Comparison of ENCODE assay signal across 16 mouse cellular contexts in the genomic region with DNA sequence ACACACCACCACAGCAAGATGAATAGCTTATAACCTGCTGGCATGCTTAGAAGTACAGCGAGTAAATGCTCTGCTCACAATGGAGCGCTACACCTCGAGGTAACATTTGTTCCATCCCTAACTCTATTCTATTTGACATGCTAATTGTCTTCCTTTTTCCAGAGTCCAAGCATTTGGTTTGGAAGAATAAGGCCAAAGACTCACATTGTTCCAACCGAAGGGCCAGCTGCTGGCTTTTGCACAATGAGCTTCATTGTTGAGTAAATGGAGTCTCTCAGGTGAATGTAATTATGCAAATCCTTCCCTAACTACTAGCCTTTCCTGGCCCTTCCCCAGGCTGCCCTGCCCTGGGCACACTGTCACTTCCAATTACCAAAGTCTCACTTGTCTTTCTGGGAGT. TPM values are rescaled to one million over a fixed set of nuclear protein-coding genes. Genes with fewer than 3 reads are reported as not detected.
DNase-seq lines count a peak whose midpoint lies in the region; ATAC-seq and TF ChIP-seq lines count a peak whose summit lies in the region.
"Had no signal": no experiment of that assay in that cellular context is flagged by ENCODE, and none has a peak within 500 bp of the region (broad histone marks: within the 10 kb centered on the region; RNA-seq: fewer than 3 reads in every experiment).

No protein-coding gene starts in this region.

- H3K4me2 ChIP-seq in CH12.LX (ENCODE audit: insufficient read depth, low read depth, poor library complexity, severe bottlenecking), result no peak overlapping the region
- H3K4me2 ChIP-seq in intestine, postnatal 0 days (replicated peaks; ENCODE audit: low read depth), result no peak overlapping the region
- H3K4me2 ChIP-seq: liver, embryonic 12.5 days had no signal

- TF ChIP-seq RAD21 in CH12.LX (IDR thresholded peaks at IDR 0.05; ENCODE audit: low read depth, low read length), result no peak

- no peak for TF ChIP-seq CTCF in CH12.LX (conservative IDR thresholded peaks at IDR 0.05 in 1 of 2, IDR thresholded peaks at IDR 0.05 in 1 of 2; ENCODE audit: low read depth in 2 of 2, low read length in 2 of 2)
- TF ChIP-seq CTCF in ES-Bruce4 (IDR thresholded peaks at IDR 0.05; ENCODE audit: low read depth, low read length), result no peak
- no peak for TF ChIP-seq CTCF in intestine, postnatal 0 days (IDR thresholded peaks at IDR 0.05; ENCODE audit: low read depth)

- H3K4me1 ChIP-seq in CH12.LX (ENCODE audit: control insufficient read depth in 1 of 2, insufficient read depth in 2 of 2), result peaks cover 38 to 62% of the 10 kb centered on the region in 2 experiments
- peaks cover 6% of the 10 kb centered on the region for H3K4me1 ChIP-seq in ES-Bruce4 (ENCODE audit: control insufficient read depth, insufficient read depth, low read length)
- H3K4me1 ChIP-seq in embryonic facial prominence, embryonic 10.5 days, result peaks cover 23% of the 10 kb centered on the region
- no peaks in the 10 kb centered on the region for H3K4me1 ChIP-seq in intestine, postnatal 0 days (replicated peaks; ENCODE audit: control insufficient read depth, insufficient read depth, low read length)
- H3K4me1 ChIP-seq: liver, embryonic 12.5 days had no signal

- H3K9ac ChIP-seq in CH12.LX (ENCODE audit: insufficient read depth, low read depth) (0 out of 2 replicates have a peak overlapping the region, but pooled peaks have one; percentile 20), ES-Bruce4 (ENCODE audit: low read depth, poor library complexity, severe bottlenecking) (no peak overlapping the region)
- H3K9ac ChIP-seq in intestine, postnatal 0 days (ENCODE audit: low read depth, low read length), result no peak overlapping the region
- H3K9ac ChIP-seq: liver, embryonic 12.5 days had no signal

- H3K27me3 ChIP-seq in CH12.LX (replicated peaks) (no peaks in the 10 kb centered on the region), ES-Bruce4 (ENCODE audit: control insufficient read depth, insufficient read depth, low read length, poor library complexity, severe bottlenecking) (no peaks in the 10 kb centered on the region)
- peaks cover 33% of the 10 kb centered on the region for H3K27me3 ChIP-seq in embryonic facial prominence, embryonic 10.5 days (replicated peaks; ENCODE audit: low read depth, poor library complexity, severe bottlenecking)
- H3K27me3 ChIP-seq in intestine, postnatal 0 days (replicated peaks; ENCODE audit: control insufficient read depth, insufficient read depth, low read length), result no peaks in the 10 kb centered on the region

- no peak for DNase-seq in CH12.LX (ENCODE audit: extremely low read depth)
- peak; percentile 51 for DNase-seq in embryonic facial prominence, embryonic 10.5 days (ENCODE audit: low spot score)
- no peak for DNase-seq in spleen, postnatal 4 days (ENCODE audit: low spot score in 2 of 2)
- DNase-seq in cerebellum, postnatal 4 days (ENCODE audit: low spot score in 2 of 2), result no peak
- no peak for DNase-seq in yolk sac, embryonic 10.5 days (ENCODE audit: low spot score)
- DNase-seq: cerebellum, postnatal 14 days; gastrocnemius, postnatal 25 days; kidney, adult 18-20 months; kidney, postnatal 4 days; lung, postnatal 36 days; right cerebral cortex, adult 18-20 months; thymus, postnatal 25 days had no signal

- H3K36me3 ChIP-seq in CH12.LX (replicated peaks in 1 of 2; ENCODE audit: control insufficient read depth in 1 of 2, insufficient read depth in 1 of 2, low read length in 1 of 2), result no peaks in the 10 kb centered on the region
- H3K36me3 ChIP-seq in ES-Bruce4 (ENCODE audit: control insufficient read depth, insufficient read depth, low read length, poor library complexity, severe bottlenecking), result no peaks in the 10 kb centered on the region
- H3K36me3 ChIP-seq in embryonic facial prominence, embryonic 10.5 days (replicated peaks), result no peaks in the 10 kb centered on the region
- H3K36me3 ChIP-seq in intestine, postnatal 0 days (ENCODE audit: control insufficient read depth, insufficient read depth), result no peaks in the 10 kb centered on the region
- H3K36me3 ChIP-seq: G1E; liver, embryonic 12.5 days had no signal

- no peaks in the 10 kb centered on the region for H3K79me2 ChIP-seq in CH12.LX (replicated peaks; ENCODE audit: control insufficient read depth, extremely low read depth, insufficient read depth, poor library complexity, severe bottlenecking)

- H3K4me3 ChIP-seq in CH12.LX (replicated peaks in 1 of 3; ENCODE audit: low read depth in 2 of 3, low read length in 2 of 3, poor library complexity in 1 of 3) (no peak overlapping the region), ES-Bruce4 (ENCODE audit: low read depth, low read length) (no peak overlapping the region)
- no peak overlapping the region for H3K4me3 ChIP-seq in embryonic facial prominence, embryonic 10.5 days
- H3K4me3 ChIP-seq in intestine, postnatal 0 days (ENCODE audit: low read depth, low read length), result no peak overlapping the region
- H3K4me3 ChIP-seq: liver, embryonic 12.5 days had no signal

- in situ Hi-C loops in CH12.LX (cut with MboI; ENCODE audit: low pct_ligation_motif_present, low pct_unique_long_range_greater_than_20kb, low sequenced_read_pairs), result no loop called here

- H3K9me3 ChIP-seq in CH12.LX (replicated peaks; ENCODE audit: low read length) (peaks cover 3% of the 10 kb centered on the region), ES-Bruce4 (replicated peaks; ENCODE audit: control insufficient read depth, insufficient read depth, low read length, poor library complexity, severe bottlenecking) (peaks cover 3% of the 10 kb centered on the region)
- H3K9me3 ChIP-seq in embryonic facial prominence, embryonic 10.5 days, result peaks cover 2% of the 10 kb centered on the region; the same call in 1 of the 2 replicates
- no peaks in the 10 kb centered on the region for H3K9me3 ChIP-seq in intestine, postnatal 0 days (ENCODE audit: control insufficient read depth)
- H3K9me3 ChIP-seq: liver, embryonic 12.5 days had no signal

- H3K27ac ChIP-seq in CH12.LX (ENCODE audit: insufficient read depth, low read depth) (peak overlapping the region; percentile 34; the same call in 1 of the 2 replicates), ES-Bruce4 (ENCODE audit: insufficient read depth, low read length) (peak overlapping the region; percentile 98)
- peak overlapping the region; percentile 48; the same call in 1 of the 2 replicates for H3K27ac ChIP-seq in embryonic facial prominence, embryonic 10.5 days (replicated peaks)
- H3K27ac ChIP-seq in intestine, postnatal 0 days (ENCODE audit: low read depth, low read length), result no peak overlapping the region
- H3K27ac ChIP-seq: liver, embryonic 12.5 days had no signal

- TF ChIP-seq POLR2A in CH12.LX (IDR thresholded peaks at IDR 0.05; ENCODE audit: low read depth, low read length) (no peak), ES-Bruce4 (IDR thresholded peaks at IDR 0.05; ENCODE audit: insufficient read depth, low read length) (no peak)

- ATAC-seq in intestine, postnatal 0 days, result peak; percentile 76
- ATAC-seq: liver, embryonic 12.5 days had no signal

- dilution Hi-C loops in CH12.LX (cut with MboI; ENCODE audit: extremely low pct_ligation_motif_present, extremely low pct_unique_long_range_greater_than_20kb, low sequenced_read_pairs), result no loop called here

- no peak for TF ChIP-seq EP300 in CH12.LX (IDR thresholded peaks at IDR 0.05; ENCODE audit: low read length)
- peak; percentile 99 for TF ChIP-seq EP300 in ES-Bruce4 (IDR thresholded peaks at IDR 0.05; ENCODE audit: insufficient read depth, low read depth, low read length)

- 19% methylated on average over 4 of the region's 4 CpGs for WGBS in embryonic facial prominence, embryonic 10.5 days
- 35% methylated on average over 4 of the region's 4 CpGs for WGBS in intestine, postnatal 0 days

TF ChIP-seq in CH12.LX, 34 proteins besides CTCF, POLR2A, EP300 and RAD21:
- TF ChIP-seq SIN3A (IDR thresholded peaks at IDR 0.05; ENCODE audit: low read length), result no peak
- no peak for TF ChIP-seq SMC3 (IDR thresholded peaks at IDR 0.05; ENCODE audit: low read depth, low read length)
- TF ChIP-seq CHD2 (IDR thresholded peaks at IDR 0.05; ENCODE audit: low read length), result no peak
- TF ChIP-seq JUND (conservative IDR thresholded peaks at IDR 0.05; ENCODE audit: low read depth, low read length), result no peak
- no peak for TF ChIP-seq UBTF (IDR thresholded peaks at IDR 0.05; ENCODE audit: low read depth, low read length)
- TF ChIP-seq USF1 (IDR thresholded peaks at IDR 0.05; ENCODE audit: low read depth, low read length), result no peak
- no peak for TF ChIP-seq USF2 (conservative IDR thresholded peaks at IDR 0.05; ENCODE audit: low read depth, low read length)
- no peak for TF ChIP-seq TBP (conservative IDR thresholded peaks at IDR 0.05; ENCODE audit: low read depth, low read length)
- TF ChIP-seq MAFK (IDR thresholded peaks at IDR 0.05; ENCODE audit: insufficient replicate concordance, low read length), result no peak

RNA-seq across cellular contexts. Expression of gene Myb, which starts 58.8 kb away (rescaled TPM):
- total RNA-seq in CH12.LX (2012; rRNA removed) (11.1 and 16.5 TPM in 2 replicates), CH12.LX (2014; rRNA removed) (19.1 and 21.1 TPM in 2 replicates)
- polyA plus RNA-seq in CH12.LX (2012; ENCODE audit: insufficient read length, low read depth) (18.5 and 24.0 TPM in 2 replicates), ES-Bruce4 (2011; ENCODE audit: insufficient read depth, insufficient read length, low read depth, missing spikeins) (11.3 and 12.7 TPM in 2 replicates)
- polyA plus RNA-seq in embryonic facial prominence, embryonic 10.5 days (2016; fragmentation: Nextera tagmentation; extraction: Ambion mirVana), result 4.4 and 5.3 TPM in 2 replicates
- polyA plus RNA-seq in intestine, postnatal 0 days (2015; fragmentation: Nextera tagmentation; extraction: Ambion mirVana), result 2.9 and 3.0 TPM in 2 replicates
